34 mouse cellular contexts compared by ENCODE assay signal in genomic region chr19:52891807-52892442, GRCm38 (mm10).
DNase-seq lines count a peak whose midpoint lies in the region; ATAC-seq and TF ChIP-seq lines count a peak whose summit lies in the region.
"Had no signal": no experiment of that assay in that cellular context is flagged by ENCODE, and none has a peak within 500 bp of the region (broad histone marks: within the 10 kb centered on the region; RNA-seq: fewer than 3 reads in every experiment).

No protein-coding gene starts in this region.

- TF ChIP-seq CTCF in brain, embryonic 14.5 days (IDR thresholded peaks at IDR 0.05; ENCODE audit: borderline replicate concordance, extremely low read depth, insufficient read depth, insufficient read length), result no peak
- no peak for TF ChIP-seq CTCF in lung, postnatal 0 days (IDR thresholded peaks at IDR 0.05)
- TF ChIP-seq CTCF in gastrocnemius, adult 2 months (IDR thresholded peaks at IDR 0.05), result no peak
- no peak for TF ChIP-seq CTCF in midbrain, postnatal 0 days (IDR thresholded peaks at IDR 0.05)

- H3K4me3 ChIP-seq in heart, embryonic 11.5 days (ENCODE audit: low read depth, low read length), result no peak overlapping the region
- H3K4me3 ChIP-seq in neural tube, embryonic 12.5 days, result no peak overlapping the region
- H3K4me3 ChIP-seq in lung, postnatal 0 days (ENCODE audit: low read depth, low read length), result no peak overlapping the region
- H3K4me3 ChIP-seq in gastrocnemius, adult 2 months, result no peak overlapping the region
- H3K4me3 ChIP-seq in midbrain, postnatal 0 days (ENCODE audit: low read depth, low read length), result no peak overlapping the region
- H3K4me3 ChIP-seq: embryonic facial prominence, embryonic 13.5 days; erythroblast, embryonic 14.5 days; forebrain, embryonic 13.5 days; heart, embryonic 10.5 days; kidney, embryonic 15.5 days; layer of hippocampus, adult 2 months; left cerebral cortex, adult 2 months; megakaryocyte, embryonic 14.5 days; midbrain, embryonic 13.5 days had no signal

- peak; percentile 5 for DNase-seq in heart, postnatal 10 days
- peak; percentile 81 for DNase-seq in Muller cell, postnatal 12 days (ENCODE audit: inconsistent ontology term)
- peak; percentile 3 for DNase-seq in brain, embryonic 14.5 days (ENCODE audit: low read depth)
- DNase-seq in lung, postnatal 0 days (ENCODE audit: low spot score), result no peak
- DNase-seq in gastrocnemius, adult 2 months, result no peak
- no peak for DNase-seq in midbrain, postnatal 0 days (ENCODE audit: low spot score)
- DNase-seq: adrenal gland, adult 2 months; adrenal gland, postnatal 36 days; cerebellum, adult 8-10 months; cerebellum, postnatal 25 days; gastrocnemius, postnatal 14 days; heart, postnatal 4 days; kidney, adult 18-20 months; kidney, postnatal 36 days; left cerebral cortex, postnatal 4 days; liver; lung, adult 2 months; right cerebral cortex, postnatal 4 days; thymus, adult 2 months; thymus, postnatal 36 days had no signal

- TF ChIP-seq EP300 in lung, postnatal 0 days (IDR thresholded peaks at IDR 0.05), result no peak

- H3K36me3 ChIP-seq in heart, embryonic 11.5 days (ENCODE audit: control insufficient read depth, insufficient read depth, low read length), result no peaks in the 10 kb centered on the region
- no peaks in the 10 kb centered on the region for H3K36me3 ChIP-seq in neural tube, embryonic 12.5 days
- H3K36me3 ChIP-seq in lung, postnatal 0 days (ENCODE audit: insufficient read depth, low read length), result no peaks in the 10 kb centered on the region
- H3K36me3 ChIP-seq in midbrain, postnatal 0 days (ENCODE audit: insufficient read depth, low read length), result no peaks in the 10 kb centered on the region
- H3K36me3 ChIP-seq: embryonic facial prominence, embryonic 13.5 days; heart, embryonic 10.5 days; kidney, embryonic 15.5 days; midbrain, embryonic 13.5 days had no signal

- no peak overlapping the region for H3K9ac ChIP-seq in heart, embryonic 11.5 days (ENCODE audit: low read depth, low read length)
- no peak overlapping the region for H3K9ac ChIP-seq in neural tube, embryonic 12.5 days
- H3K9ac ChIP-seq in lung, postnatal 0 days (replicated peaks; ENCODE audit: low read depth), result no peak overlapping the region
- H3K9ac ChIP-seq in midbrain, postnatal 0 days (replicated peaks; ENCODE audit: low read length, poor library complexity, severe bottlenecking), result no peak overlapping the region
- H3K9ac ChIP-seq: embryonic facial prominence, embryonic 13.5 days; forebrain, embryonic 13.5 days; hindbrain, embryonic 14.5 days; kidney, embryonic 15.5 days; liver, embryonic 14.5 days; midbrain, embryonic 13.5 days had no signal

- ATAC-seq in heart, embryonic 11.5 days (replicated peaks; ENCODE audit: insufficient number of reproducible peaks, low FRiP score, low TSS enrichment), result no peak
- ATAC-seq in neural tube, embryonic 12.5 days (ENCODE audit: low FRiP score, low read depth), result peak; percentile 68; the same call in 1 of the 2 replicates
- no peak for ATAC-seq in lung, postnatal 0 days
- no peak for ATAC-seq in midbrain, postnatal 0 days (ENCODE audit: low FRiP score)
- ATAC-seq: forebrain, embryonic 13.5 days; midbrain, embryonic 13.5 days had no signal

- intact Hi-C loops in heart, postnatal 10 days (cut with DNase I), result no loop called here
- intact Hi-C loops in gastrocnemius, adult 2 months (cut with DNase I), result no loop called here

- H3K4me1 ChIP-seq in heart, embryonic 11.5 days (ENCODE audit: control insufficient read depth, insufficient read depth, low read length), result no peaks in the 10 kb centered on the region
- no peaks in the 10 kb centered on the region for H3K4me1 ChIP-seq in neural tube, embryonic 12.5 days
- H3K4me1 ChIP-seq in lung, postnatal 0 days (ENCODE audit: insufficient read depth, low read depth, low read length), result no peaks in the 10 kb centered on the region
- H3K4me1 ChIP-seq in midbrain, postnatal 0 days (ENCODE audit: insufficient read depth, low read length), result no peaks in the 10 kb centered on the region
- H3K4me1 ChIP-seq: embryonic facial prominence, embryonic 13.5 days; forebrain, embryonic 13.5 days; heart, embryonic 10.5 days; kidney, embryonic 15.5 days; megakaryocyte, embryonic 14.5 days; midbrain, embryonic 13.5 days had no signal

- H3K4me2 ChIP-seq in heart, embryonic 11.5 days, result no peak overlapping the region
- H3K4me2 ChIP-seq in neural tube, embryonic 12.5 days (replicated peaks), result no peak overlapping the region
- no peak overlapping the region for H3K4me2 ChIP-seq in lung, postnatal 0 days (replicated peaks; ENCODE audit: low read depth, low read length)
- no peak overlapping the region for H3K4me2 ChIP-seq in midbrain, postnatal 0 days (ENCODE audit: low read depth, low read length, poor library complexity, severe bottlenecking)
- H3K4me2 ChIP-seq: embryonic facial prominence, embryonic 13.5 days; forebrain, embryonic 13.5 days; hindbrain, embryonic 14.5 days; kidney, embryonic 15.5 days; midbrain, embryonic 13.5 days had no signal

- H3K27me3 ChIP-seq in heart, embryonic 11.5 days (ENCODE audit: control insufficient read depth, insufficient read depth, low read length), result no peaks in the 10 kb centered on the region
- H3K27me3 ChIP-seq in neural tube, embryonic 12.5 days (replicated peaks), result no peaks in the 10 kb centered on the region
- H3K27me3 ChIP-seq in lung, postnatal 0 days (replicated peaks; ENCODE audit: insufficient read depth, low read length), result no peaks in the 10 kb centered on the region
- H3K27me3 ChIP-seq in midbrain, postnatal 0 days (ENCODE audit: insufficient read depth, low read length), result no peaks in the 10 kb centered on the region
- H3K27me3 ChIP-seq: embryonic facial prominence, embryonic 13.5 days; forebrain, embryonic 13.5 days; kidney, embryonic 15.5 days; megakaryocyte, embryonic 14.5 days; midbrain, embryonic 13.5 days had no signal

- H3K27ac ChIP-seq in heart, embryonic 11.5 days (ENCODE audit: low read depth, low read length), result no peak overlapping the region
- H3K27ac ChIP-seq in neural tube, embryonic 12.5 days, result no peak overlapping the region
- H3K27ac ChIP-seq in lung, postnatal 0 days (ENCODE audit: low read length), result no peak overlapping the region
- H3K27ac ChIP-seq in gastrocnemius, adult 2 months, result no peak overlapping the region
- H3K27ac ChIP-seq in midbrain, postnatal 0 days (ENCODE audit: low read depth, low read length), result no peak overlapping the region
- H3K27ac ChIP-seq: embryonic facial prominence, embryonic 13.5 days; forebrain, embryonic 13.5 days; heart, embryonic 10.5 days; hindbrain, embryonic 14.5 days; kidney, embryonic 15.5 days; layer of hippocampus, adult 2 months; left cerebral cortex, adult 2 months; liver, embryonic 14.5 days; midbrain, embryonic 13.5 days; stomach, postnatal 0 days had no signal

- H3K9me3 ChIP-seq in heart, embryonic 11.5 days (replicated peaks; ENCODE audit: control insufficient read depth, low read length), result no peaks in the 10 kb centered on the region
- H3K9me3 ChIP-seq in neural tube, embryonic 12.5 days, result no peaks in the 10 kb centered on the region
- no peaks in the 10 kb centered on the region for H3K9me3 ChIP-seq in lung, postnatal 0 days (ENCODE audit: low read length)
- H3K9me3 ChIP-seq in midbrain, postnatal 0 days (ENCODE audit: low read length), result no peaks in the 10 kb centered on the region
- H3K9me3 ChIP-seq: embryonic facial prominence, embryonic 13.5 days; heart, embryonic 10.5 days; kidney, embryonic 15.5 days; midbrain, embryonic 13.5 days had no signal

- TF ChIP-seq POLR2A in brain, embryonic 14.5 days (IDR thresholded peaks at IDR 0.05; ENCODE audit: borderline replicate concordance, extremely low read depth, insufficient read depth, insufficient read length, poor library complexity, severe bottlenecking), result no peak

- 69% methylated on average over 5 of the region's 5 CpGs for WGBS in heart, embryonic 11.5 days (ENCODE audit: insufficient replicate concordance)
- WGBS in neural tube, embryonic 12.5 days, result 32% methylated on average over 5 of the region's 5 CpGs
- WGBS in lung, postnatal 0 days, result 72% methylated on average over 5 of the region's 5 CpGs
- WGBS in midbrain, postnatal 0 days, result 62% methylated on average over 5 of the region's 5 CpGs

Comparison
In these comparisons a context has a peak if more than half of its experiments do, and no peak if none do; other contexts are left out.
1. DNase-seq: peak in heart, postnatal 10 days (2 of 2), Muller cell, postnatal 12 days (single experiment) and brain, embryonic 14.5 days (single experiment); none in lung, postnatal 0 days (single experiment), gastrocnemius, adult 2 months (single experiment) and midbrain, postnatal 0 days (single experiment).